Mouse (Mus musculus): ENCODE data around the gene Hbb-bh2. TPM values are rescaled to one million over a fixed set of nuclear protein-coding genes. Genes with fewer than 3 reads are reported as not detected.
"Not testable (repeated sequence)": the region's sequence is repeated elsewhere in the genome, so short reads cannot be mapped to it uniquely, and the experiment has no call there.

Gene Hbb-bh2
- polyA plus RNA-seq, 1 experiment from 2014 or later, result 0.38 TPM

- H3K27me3 ChIP-seq (replicated peaks), result no peaks in the 10 kb centered on the region
- H3K9me3 ChIP-seq, result no peaks in the 10 kb centered on the region
- H3K36me3 ChIP-seq, result no peaks in the 10 kb centered on the region
- 87% methylated on average over 1 of the region's 1 CpGs for whole genome bisulfite sequencing
- H3K9ac ChIP-seq, result no peak overlapping the region
- H3K27ac ChIP-seq, result no peak overlapping the region
- ATAC-seq (ENCODE audit: low FRiP score, low read depth), result no peak
- no peaks in the 10 kb centered on the region for H3K4me1 ChIP-seq
- no peak overlapping the region for H3K4me3 ChIP-seq
- no peak overlapping the region for H3K4me2 ChIP-seq (replicated peaks)
Measured at GRCm38 (mm10) chr7:103810296-103810695, 30.0 kb downstream of the Hbb-bh2 start.

GRCm38 (mm10) chr7:103809801-103810155, 30.5 kb downstream of the Hbb-bh2 start:
- Histone ChIP-seq H3K27me3 (replicated peaks) (no peaks in the 10 kb centered on the region), H3K27ac (no peak overlapping the region), H3K4me1 (no peaks in the 10 kb centered on the region), H3K4me2 (replicated peaks) (no peak overlapping the region), H3K4me3 (no peak overlapping the region), H3K9me3 (no peaks in the 10 kb centered on the region), H3K36me3 (no peaks in the 10 kb centered on the region), H3K9ac (no peak overlapping the region)
- WGBS, result 87% methylated on average over 1 of the region's 1 CpGs
- ATAC-seq (ENCODE audit: low FRiP score, low read depth), result no peak

- H3K36me3 ChIP-seq, result no peaks in the 10 kb centered on the region
- no peaks in the 10 kb centered on the region for H3K27me3 ChIP-seq (replicated peaks)
- ATAC-seq (ENCODE audit: low FRiP score, low read depth), result no peak
- H3K9ac ChIP-seq, result no peak overlapping the region
- 72% methylated on average over 5 of the region's 5 CpGs for WGBS
- H3K4me3 ChIP-seq, result no peak overlapping the region
- H3K9me3 ChIP-seq, result no peaks in the 10 kb centered on the region
- H3K4me2 ChIP-seq (replicated peaks), result no peak overlapping the region
- no peak overlapping the region for H3K27ac ChIP-seq
- H3K4me1 ChIP-seq, result no peaks in the 10 kb centered on the region
Measured at GRCm38 (mm10) chr7:103808971-103809800, 31.1 kb downstream of the Hbb-bh2 start.

- not testable (repeated sequence) for ATAC-seq (ENCODE audit: low FRiP score, low read depth)
- WGBS, result 80% methylated on average over 2 of the region's 2 CpGs
Measured at GRCm38 (mm10) chr7:103808120-103808519, 32.2 kb downstream of the Hbb-bh2 start.

GRCm38 (mm10) chr7:103806856-103807255, 33.5 kb downstream of the Hbb-bh2 start:
- H3K4me1 ChIP-seq, result no peaks in the 10 kb centered on the region
- H3K4me2 ChIP-seq (replicated peaks), result no peak overlapping the region
- H3K4me3 ChIP-seq, result no peak overlapping the region
- no peak overlapping the region for H3K27ac ChIP-seq
- no peak overlapping the region for H3K9ac ChIP-seq
- no peak for ATAC-seq (ENCODE audit: low FRiP score, low read depth)
- WGBS, result 60% methylated on average over 1 of the region's 1 CpGs
- no peaks in the 10 kb centered on the region for H3K27me3 ChIP-seq (replicated peaks)
- no peaks in the 10 kb centered on the region for H3K36me3 ChIP-seq
- H3K9me3 ChIP-seq, result no peaks in the 10 kb centered on the region

More at GRCm38 (mm10) chr7:103808120-103808519, 32.2 kb downstream of the Hbb-bh2 start:
- H3K4me2 ChIP-seq (replicated peaks); H3K4me1 ChIP-seq; H3K27me3 ChIP-seq (replicated peaks); H3K4me3 ChIP-seq; H3K36me3 ChIP-seq; H3K9ac ChIP-seq; H3K27ac ChIP-seq; H3K9me3 ChIP-seq: not testable (repeated sequence)

GRCm38 (mm10) chr7:103792669-103793388, 47.5 kb downstream of the Hbb-bh2 start:
- Histone ChIP-seq H3K27me3 (replicated peaks) (no peaks in the 10 kb centered on the region), H3K4me3 (no peak overlapping the region), H3K4me1 (no peaks in the 10 kb centered on the region), H3K27ac (no peak overlapping the region), H3K9ac (no peak overlapping the region), H3K36me3 (no peaks in the 10 kb centered on the region), H3K4me2 (replicated peaks) (no peak overlapping the region), H3K9me3 (no peaks in the 10 kb centered on the region)
- no peak for ATAC-seq (ENCODE audit: low FRiP score, low read depth)
- 39% methylated on average over 4 of the region's 4 CpGs for WGBS

DNA sequence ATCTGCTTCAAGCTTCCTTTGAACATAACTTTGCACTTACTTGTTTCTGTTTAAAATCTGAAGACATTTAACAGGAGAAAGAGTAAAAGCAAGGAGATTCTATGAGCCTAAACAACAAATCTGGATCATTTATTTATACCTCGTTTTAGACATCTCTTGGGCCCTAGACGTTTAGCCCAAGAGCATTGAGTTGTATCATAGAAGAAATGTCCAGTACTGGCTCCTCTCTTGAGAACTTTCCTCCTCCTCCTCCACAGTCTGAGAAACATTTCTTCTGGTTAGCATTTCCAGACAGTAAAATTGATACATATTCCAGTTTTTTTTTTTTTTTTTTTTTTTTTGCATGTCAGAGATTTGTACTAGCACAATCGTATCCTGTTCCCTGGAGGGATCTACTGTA, 48.6 kb downstream of the Hbb-bh2 start, which contains the start of gene Olfr67:
Gene Olfr67 (minus strand): TSS at position 101 of the 400 bp plus-strand sequence.
- no peaks in the 10 kb centered on the region for H3K27me3 ChIP-seq (replicated peaks)
- WGBS, result 88% methylated on average over 3 of the region's 3 CpGs
- no peaks in the 10 kb centered on the region for H3K4me1 ChIP-seq
- no peak within 1 kb of the TSS for H3K27ac ChIP-seq
- no peak within 1 kb of the TSS for H3K9ac ChIP-seq
- no peak within 1 kb of the TSS for H3K4me3 ChIP-seq
- no peaks in the 10 kb centered on the region for H3K36me3 ChIP-seq
- no peak within 1 kb of the TSS for H3K4me2 ChIP-seq (replicated peaks)
- no peaks in the 10 kb centered on the region for H3K9me3 ChIP-seq
- ATAC-seq (ENCODE audit: low FRiP score, low read depth), result no peak

Other genes with a start within 250 kb of the Hbb-bh2 start
- gene Olfr619, start 239.9 kb downstream of the Hbb-bh2 start, polyA plus RNA-seq (2016; fragmentation: Nextera tagmentation; extraction: Ambion mirVana), result not detected in 2 replicates
- not detected in 2 replicates for gene Olfr620, start 228.0 kb downstream of the Hbb-bh2 start, polyA plus RNA-seq (2016; fragmentation: Nextera tagmentation; extraction: Ambion mirVana)
- gene Olfr622, start 197.8 kb downstream of the Hbb-bh2 start, polyA plus RNA-seq (2016; fragmentation: Nextera tagmentation; extraction: Ambion mirVana), result not detected in 2 replicates
- gene Olfr623, start 176.8 kb downstream of the Hbb-bh2 start, polyA plus RNA-seq (2016; fragmentation: Nextera tagmentation; extraction: Ambion mirVana), result not detected in 2 replicates
- gene Olfr624, start 169.3 kb downstream of the Hbb-bh2 start, polyA plus RNA-seq (2016; fragmentation: Nextera tagmentation; extraction: Ambion mirVana), result not detected in 2 replicates
- not detected in 2 replicates for gene Olfr625-ps1, start 157.8 kb downstream of the Hbb-bh2 start, polyA plus RNA-seq (2016; fragmentation: Nextera tagmentation; extraction: Ambion mirVana)
- not detected in 2 replicates for gene Olfr243, start 125.8 kb downstream of the Hbb-bh2 start, polyA plus RNA-seq (2016; fragmentation: Nextera tagmentation; extraction: Ambion mirVana)
- not detected in 2 replicates for gene Olfr628, start 110.1 kb downstream of the Hbb-bh2 start, polyA plus RNA-seq (2016; fragmentation: Nextera tagmentation; extraction: Ambion mirVana)
- not detected in 2 replicates for gene Olfr629, start 95.6 kb downstream of the Hbb-bh2 start, polyA plus RNA-seq (2016; fragmentation: Nextera tagmentation; extraction: Ambion mirVana)
- gene Olfr630, start 83.2 kb downstream of the Hbb-bh2 start, polyA plus RNA-seq (2016; fragmentation: Nextera tagmentation; extraction: Ambion mirVana), result not detected in 2 replicates
- not detected in 2 replicates for gene Olfr69, start 68.9 kb downstream of the Hbb-bh2 start, polyA plus RNA-seq (2016; fragmentation: Nextera tagmentation; extraction: Ambion mirVana)
- gene Olfr68, start 60.8 kb downstream of the Hbb-bh2 start, polyA plus RNA-seq (2016; fragmentation: Nextera tagmentation; extraction: Ambion mirVana), result not detected in 2 replicates
- gene Olfr67, start 48.7 kb downstream of the Hbb-bh2 start, polyA plus RNA-seq (2016; fragmentation: Nextera tagmentation; extraction: Ambion mirVana), result not detected in 2 replicates
- 662 and 699 TPM in 2 replicates for gene Hbb-bt, start 26.5 kb downstream of the Hbb-bh2 start, polyA plus RNA-seq (2016; fragmentation: Nextera tagmentation; extraction: Ambion mirVana)
- 567 and 639 TPM in 2 replicates for gene Hbb-bs, start 12.4 kb downstream of the Hbb-bh2 start, polyA plus RNA-seq (2016; fragmentation: Nextera tagmentation; extraction: Ambion mirVana)
- gene Hbb-bh1, start 2.6 kb upstream of the Hbb-bh2 start, polyA plus RNA-seq (2016; fragmentation: Nextera tagmentation; extraction: Ambion mirVana), result 483 and 495 TPM in 2 replicates
- 6,731 and 6,931 TPM in 2 replicates for gene Hbb-y, start 12.7 kb upstream of the Hbb-bh2 start, polyA plus RNA-seq (2016; fragmentation: Nextera tagmentation; extraction: Ambion mirVana)
- not detected in 2 replicates for gene Olfr66, start 45.7 kb upstream of the Hbb-bh2 start, polyA plus RNA-seq (2016; fragmentation: Nextera tagmentation; extraction: Ambion mirVana)
- gene Olfr64, start 54.0 kb upstream of the Hbb-bh2 start, polyA plus RNA-seq (2016; fragmentation: Nextera tagmentation; extraction: Ambion mirVana), result not detected in 2 replicates
- gene Olfr65, start 63.0 kb upstream of the Hbb-bh2 start, polyA plus RNA-seq (2016; fragmentation: Nextera tagmentation; extraction: Ambion mirVana), result not detected in 2 replicates
- gene Olfr631, start 88.3 kb upstream of the Hbb-bh2 start, polyA plus RNA-seq (2016; fragmentation: Nextera tagmentation; extraction: Ambion mirVana), result not detected in 2 replicates
- not detected in 2 replicates for gene Olfr632, start 93.8 kb upstream of the Hbb-bh2 start, polyA plus RNA-seq (2016; fragmentation: Nextera tagmentation; extraction: Ambion mirVana)
- gene Olfr633, start 103.9 kb upstream of the Hbb-bh2 start, polyA plus RNA-seq (2016; fragmentation: Nextera tagmentation; extraction: Ambion mirVana), result not detected in 2 replicates
- gene Olfr635, start 130.6 kb upstream of the Hbb-bh2 start, polyA plus RNA-seq (2016; fragmentation: Nextera tagmentation; extraction: Ambion mirVana), result not detected in 2 replicates
- gene Olfr638, start 158.2 kb upstream of the Hbb-bh2 start, polyA plus RNA-seq (2016; fragmentation: Nextera tagmentation; extraction: Ambion mirVana), result not detected in 2 replicates
- gene Olfr639, start 176.8 kb upstream of the Hbb-bh2 start, polyA plus RNA-seq (2016; fragmentation: Nextera tagmentation; extraction: Ambion mirVana), result not detected in 2 replicates
- gene Olfr640, start 185.1 kb upstream of the Hbb-bh2 start, polyA plus RNA-seq (2016; fragmentation: Nextera tagmentation; extraction: Ambion mirVana), result not detected in 2 replicates
- gene Olfr641, start 194.9 kb upstream of the Hbb-bh2 start, polyA plus RNA-seq (2016; fragmentation: Nextera tagmentation; extraction: Ambion mirVana), result not detected in 2 replicates
- gene Olfr642, start 212.1 kb upstream of the Hbb-bh2 start, polyA plus RNA-seq (2016; fragmentation: Nextera tagmentation; extraction: Ambion mirVana), result not detected in 2 replicates
- not detected in 2 replicates for gene 4930516K23Rik, start 220.9 kb upstream of the Hbb-bh2 start, polyA plus RNA-seq (2016; fragmentation: Nextera tagmentation; extraction: Ambion mirVana)
- not detected in 2 replicates for gene Olfr644, start 231.3 kb upstream of the Hbb-bh2 start, polyA plus RNA-seq (2016; fragmentation: Nextera tagmentation; extraction: Ambion mirVana)
- gene Olfr645, start 244.9 kb upstream of the Hbb-bh2 start, polyA plus RNA-seq (2016; fragmentation: Nextera tagmentation; extraction: Ambion mirVana), result not detected in 2 replicates

Data from neural tube, embryonic 12.5 days (tissue).